Mouse (Mus musculus) heart, postnatal 0 days (tissue): Measurements from ENCODE around the gene Acoxl. TPM values are rescaled to one million over a fixed set of nuclear protein-coding genes. Genes with fewer than 3 reads are reported as not detected.
A peak's percentile ranks its signal among the peaks of the same experiment; 100 is the strongest.

Experiments used
- ATAC-seq: fragments of 200-750 bp; cut with Nextera tagmentation; 2 replicates; pipeline ENCODE4 v1.8.0; 2017; ENCODE audit warnings: low read depth, moderate number of reproducible peaks, moderate library complexity; ENCODE audit not compliant: insufficient read depth
- DNase-seq: peaks from one replicate; pipeline ENCODE4 v3.0.0-alpha.2; 2016; ENCODE audit warnings: low spot score
- H3K27ac ChIP-seq: fragments of 300-500 bp; sonication (generic); 2 replicates; pipeline ENCODE4 v1.5.1; 2014; ENCODE audit warnings: low read depth, mild to moderate bottlenecking
- H3K27me3 ChIP-seq: fragments of 300-500 bp; sonication (generic); 2 replicates; pipeline ENCODE4 v1.6.1; 2014; ENCODE audit warnings: low read length, mixed read lengths; ENCODE audit not compliant: control insufficient read depth, insufficient read depth
- H3K36me3 ChIP-seq: fragments of 300-500 bp; sonication (generic); replicated peaks from 2 replicates; pipeline ENCODE4 v1.6.1; 2014; ENCODE audit warnings: low read length, mixed read lengths; ENCODE audit not compliant: control insufficient read depth, insufficient read depth
- H3K4me1 ChIP-seq: fragments of 300-500 bp; sonication (generic); 2 replicates; pipeline ENCODE4 v1.6.1; 2014; ENCODE audit warnings: antibody characterized with exemption; ENCODE audit not compliant: control insufficient read depth, insufficient read depth
- H3K4me2 ChIP-seq: fragments of 300-500 bp; sonication (generic); 2 replicates; pipeline ENCODE4 v1.6.1; 2014; ENCODE audit warnings: low read depth, mild to moderate bottlenecking, low read length, moderate library complexity
- H3K4me3 ChIP-seq: fragments of 300-500 bp; sonication (generic); 2 replicates; pipeline ENCODE4 v1.5.1; 2014; ENCODE audit warnings: low read depth, low read length
- H3K9ac ChIP-seq: fragments of 300-500 bp; sonication (generic); replicated peaks from 2 replicates; pipeline ENCODE4 v1.6.1; 2014; ENCODE audit warnings: low read depth, low read length, mixed read lengths
- H3K9me3 ChIP-seq: fragments of 300-500 bp; sonication (generic); replicated peaks from 2 replicates; pipeline ENCODE4 v1.6.1; 2016; ENCODE audit warnings: low read length; ENCODE audit not compliant: control insufficient read depth
- CTCF ChIP-seq: IDR thresholded peaks from 2 replicates; pipeline ENCODE4 v1.5.1; 2016; ENCODE audit warnings: antibody characterized with exemption, control low read depth, low read depth
- EP300 ChIP-seq: IDR thresholded peaks from 2 replicates; pipeline ENCODE4 v1.6.1; 2016; ENCODE audit warnings: antibody characterized with exemption, low read depth
- WGBS: fragments of 180-500 bp; shearing (Covaris S2); extraction: QIAGEN DNeasy Blood & Tissue Kit; methylation state at CpG from one replicate; pipeline ENCODE4 v1.1.7; 2014; 5-methylcytosine and 5-hydroxymethylcytosine counted together
- polyA plus RNA-seq: library from polyadenylated mRNA; unstranded; fragments of >200 nt; fragmentation: Nextera tagmentation; extraction: Ambion mirVana; gene quantifications from 2 replicates; pipeline ENCODE4 v1.2.1, GENCODE M21; 2015
- total RNA-seq: library from RNA; depleted of rRNA; stranded (reverse); fragments of >200 nt; gene quantifications from 2 replicates; pipeline ENCODE4 v1.2.3, GENCODE M21; 2014; ENCODE audit warnings: low replicate concordance

Acoxl gene
- total and polyA plus RNA-seq, 2 experiments from 2014 or later: 0.37 TPM; not detected in 1

GRCm38 (mm10) chr2:127922036-127922901 is 83.6 kb downstream of the Acoxl start:
- TF ChIP-seq EP300 (no peak), CTCF (no peak)
- ATAC-seq (no peak), DNase-seq (no peak)
- no peak overlapping the region for H3K4me3 ChIP-seq
- no peak overlapping the region for H3K9ac ChIP-seq
- no peaks in the 10 kb centered on the region for H3K36me3 ChIP-seq
- no peak overlapping the region for H3K4me2 ChIP-seq
- H3K27me3 ChIP-seq: no peaks in the 10 kb centered on the region
- no peaks in the 10 kb centered on the region for H3K9me3 ChIP-seq
- no peaks in the 10 kb centered on the region for H3K4me1 ChIP-seq
- 56% methylated on average over 22 of the region's 22 CpGs for WGBS
- no peak overlapping the region for H3K27ac ChIP-seq

DNA sequence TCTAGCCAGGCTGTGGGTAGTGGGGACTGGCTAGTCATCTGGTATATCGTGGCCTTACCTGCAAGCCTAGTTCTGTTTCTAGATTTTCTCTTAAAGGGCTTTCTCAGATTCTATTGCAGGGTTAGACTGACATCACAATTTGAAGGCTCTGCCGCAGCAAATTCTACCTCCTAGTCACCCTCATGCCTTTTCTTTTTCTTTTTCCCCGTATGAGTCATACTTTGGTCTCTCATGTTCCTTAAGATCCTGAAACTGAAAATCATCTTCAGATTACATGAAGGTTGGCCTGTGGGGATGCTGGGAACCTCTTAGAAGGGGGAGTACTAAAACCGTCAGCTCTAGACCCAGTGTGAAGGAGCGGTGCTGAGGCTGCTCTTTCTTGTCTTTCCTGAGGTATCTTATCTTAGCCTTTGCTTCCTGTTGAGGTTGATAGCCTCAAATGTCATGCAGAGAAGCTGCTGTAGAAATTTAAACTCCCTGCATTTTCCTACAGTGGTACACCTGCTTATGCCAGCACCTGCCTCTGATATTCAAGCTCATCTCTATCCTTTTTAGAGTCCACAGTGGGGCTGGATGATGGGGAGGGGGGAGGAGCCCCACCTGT is 84.5 kb downstream of the Acoxl start:
- H3K27ac ChIP-seq: no peak overlapping the region
- no peaks in the 10 kb centered on the region for H3K27me3 ChIP-seq
- no peak overlapping the region for H3K4me3 ChIP-seq
- no peaks in the 10 kb centered on the region for H3K36me3 ChIP-seq
- DNase-seq (no peak), ATAC-seq (no peak)
- H3K4me2 ChIP-seq: no peak overlapping the region
- TF ChIP-seq EP300 (no peak), CTCF (no peak)
- H3K9ac ChIP-seq: no peak overlapping the region
- 63% methylated on average over 5 of the region's 5 CpGs for WGBS
- no peaks in the 10 kb centered on the region for H3K4me1 ChIP-seq
- no peaks in the 10 kb centered on the region for H3K9me3 ChIP-seq

DNA sequence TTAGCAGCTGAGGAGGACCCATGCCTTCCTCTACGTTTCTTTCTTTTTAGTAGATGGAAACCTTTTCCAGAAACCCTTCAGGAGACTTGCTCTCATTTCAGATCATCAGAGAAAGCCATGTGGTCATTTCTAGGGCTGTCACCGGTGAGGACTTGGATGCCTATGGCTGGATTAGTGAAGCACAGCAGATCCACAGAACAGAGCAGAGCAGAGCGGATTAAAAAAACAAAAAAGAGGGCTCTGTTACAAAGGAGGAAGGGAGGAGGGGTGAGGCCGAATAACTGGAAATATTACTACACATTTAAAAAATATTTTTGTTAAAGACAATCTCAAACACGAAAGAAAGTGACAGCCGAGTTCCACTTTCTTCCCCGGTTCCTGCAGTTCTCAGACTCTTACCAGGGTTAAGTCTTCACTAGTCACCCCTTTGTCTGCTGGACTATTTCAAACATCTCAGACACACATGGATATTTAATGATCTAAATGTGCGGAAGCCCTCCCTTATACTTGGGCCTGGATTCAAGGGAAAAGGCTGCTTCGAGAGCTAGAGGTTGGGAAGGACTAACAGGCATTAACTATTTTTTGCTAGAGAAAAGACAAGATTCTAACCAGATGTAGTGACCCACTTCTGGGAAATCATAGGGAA is 88.1 kb downstream of the Acoxl start:
- no peak for ATAC-seq
- no peak overlapping the region for H3K27ac ChIP-seq

GRCm38 (mm10) chr2:127927452-127928273 is 89.0 kb downstream of the Acoxl start:
- Histone ChIP-seq H3K4me2 (peak overlapping the region; percentile 7; the same call in 1 of the 2 replicates), H3K36me3 (no peaks in the 10 kb centered on the region), H3K9ac (no peak overlapping the region), H3K9me3 (no peaks in the 10 kb centered on the region), H3K27ac (peak overlapping the region; percentile 30; the same call in 1 of the 2 replicates), H3K27me3 (no peaks in the 10 kb centered on the region), H3K4me3 (no peak overlapping the region), H3K4me1 (peaks cover 5% of the 10 kb centered on the region; the same call in 1 of the 2 replicates)
- no peak for TF ChIP-seq EP300
- TF ChIP-seq CTCF: no peak
- DNase-seq: no peak
- WGBS: 43% methylated on average over 15 of the region's 15 CpGs
- no peak for ATAC-seq

More for the DNA sequence above, 88.1 kb downstream of the Acoxl start:
- no peak overlapping the region for H3K4me3 ChIP-seq
- H3K4me1 ChIP-seq: peaks cover 5% of the 10 kb centered on the region; the same call in 1 of the 2 replicates
- no peaks in the 10 kb centered on the region for H3K27me3 ChIP-seq
- WGBS: 84% methylated on average over 9 of the region's 9 CpGs
- no peak for DNase-seq
- H3K9ac ChIP-seq: no peak overlapping the region
- no peak overlapping the region for H3K4me2 ChIP-seq
- no peaks in the 10 kb centered on the region for H3K36me3 ChIP-seq
- no peak for TF ChIP-seq CTCF
- no peak for TF ChIP-seq EP300
- H3K9me3 ChIP-seq: no peaks in the 10 kb centered on the region

- ATAC-seq: no peak
- H3K27me3 ChIP-seq: no peaks in the 10 kb centered on the region
- peak overlapping the region; percentile 6; the same call in 1 of the 2 replicates for H3K4me2 ChIP-seq
These were observed 89.6 kb downstream of the Acoxl start for GRCm38 (mm10) chr2:127928279-127928678.

More at GRCm38 (mm10) chr2:127928279-127928678, 89.6 kb downstream of the Acoxl start:
- 60% methylated on average over 5 of the region's 5 CpGs for WGBS
- no peak overlapping the region for H3K9ac ChIP-seq
- H3K4me1 ChIP-seq: peaks cover 5% of the 10 kb centered on the region; the same call in 1 of the 2 replicates
- no peaks in the 10 kb centered on the region for H3K36me3 ChIP-seq
- no peaks in the 10 kb centered on the region for H3K9me3 ChIP-seq
- TF ChIP-seq EP300: no peak
- no peak for TF ChIP-seq CTCF
- DNase-seq: no peak
- peak overlapping the region; percentile 30; the same call in 1 of the 2 replicates for H3K27ac ChIP-seq
- no peak overlapping the region for H3K4me3 ChIP-seq
